25 mouse cellular contexts compared by ENCODE assay signal in the genomic region with DNA sequence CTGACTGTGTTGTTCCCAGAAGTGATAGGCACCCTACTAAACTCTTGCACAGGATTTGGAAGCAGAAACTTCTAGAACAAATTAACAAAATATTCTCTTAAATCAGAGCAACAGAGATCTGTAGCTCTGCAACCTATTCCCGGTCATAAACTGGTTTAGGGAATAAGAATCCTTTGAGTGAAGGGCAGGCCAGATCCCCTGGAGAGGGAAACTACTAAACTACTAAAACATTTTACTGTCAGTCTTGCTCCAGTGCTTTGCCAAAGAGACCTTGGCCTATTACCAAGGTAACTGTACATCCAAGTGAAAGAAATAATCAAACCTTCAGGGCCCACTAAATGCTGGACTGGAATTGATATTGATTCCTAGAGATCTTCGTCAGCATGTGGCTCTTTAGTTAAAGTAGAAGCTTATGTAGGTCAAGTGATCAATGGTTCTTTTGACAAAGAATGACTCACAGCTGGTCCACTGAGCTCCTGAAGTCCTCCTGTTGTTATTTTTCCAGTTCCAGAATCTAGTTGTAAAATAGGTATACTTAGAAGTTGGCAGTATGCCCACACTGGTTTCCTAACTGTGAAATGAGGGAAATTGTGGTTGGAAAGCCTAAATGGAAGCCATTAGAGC.
DNase-seq lines count a peak whose midpoint lies in the region; ATAC-seq lines count a peak whose summit lies in the region.
"Had no signal": no experiment of that assay in that cellular context is flagged by ENCODE, and none has a peak within 500 bp of the region (broad histone marks: within the 10 kb centered on the region; RNA-seq: fewer than 3 reads in every experiment).

No protein-coding gene starts in this region.

- H3K4me3 ChIP-seq in embryonic facial prominence, embryonic 14.5 days (ENCODE audit: low read depth, low read length), result no peak overlapping the region
- H3K4me3 ChIP-seq in embryonic facial prominence, embryonic 10.5 days, result no peak overlapping the region
- H3K4me3 ChIP-seq in limb, embryonic 13.5 days, result no peak overlapping the region
- no peak overlapping the region for H3K4me3 ChIP-seq in limb, embryonic 10.5 days
- H3K4me3 ChIP-seq: embryonic facial prominence, embryonic 12.5 days; erythroblast, embryonic 14.5 days; forebrain, embryonic 12.5 days; forebrain, embryonic 15.5 days; heart, adult 2 months; heart, embryonic 10.5 days; heart, embryonic 13.5 days; hindbrain, embryonic 13.5 days had no signal

- no peaks in the 10 kb centered on the region for H3K9me3 ChIP-seq in embryonic facial prominence, embryonic 14.5 days (ENCODE audit: control insufficient read depth, low read length)
- no peaks in the 10 kb centered on the region for H3K9me3 ChIP-seq in embryonic facial prominence, embryonic 10.5 days
- no peaks in the 10 kb centered on the region for H3K9me3 ChIP-seq in limb, embryonic 13.5 days
- no peaks in the 10 kb centered on the region for H3K9me3 ChIP-seq in limb, embryonic 10.5 days (replicated peaks)
- H3K9me3 ChIP-seq: embryonic facial prominence, embryonic 12.5 days; forebrain, embryonic 12.5 days; forebrain, embryonic 15.5 days; heart, embryonic 10.5 days; heart, embryonic 13.5 days; hindbrain, embryonic 13.5 days had no signal

- no peak for ATAC-seq in embryonic facial prominence, embryonic 14.5 days (ENCODE audit: low read depth)
- peak; percentile 85; the same call in 1 of the 2 replicates for ATAC-seq in limb, embryonic 13.5 days (ENCODE audit: low FRiP score, low read depth)
- ATAC-seq: forebrain, embryonic 15.5 days; hindbrain, postnatal 0 days; inflammation-experienced regulatory T-cells, adult 6 months; intestine, embryonic 16.5 days had no signal

- H3K27ac ChIP-seq in embryonic facial prominence, embryonic 14.5 days (replicated peaks; ENCODE audit: low read depth, low read length), result no peak overlapping the region
- H3K27ac ChIP-seq in embryonic facial prominence, embryonic 10.5 days (replicated peaks), result no peak overlapping the region
- H3K27ac ChIP-seq in limb, embryonic 13.5 days, result no peak overlapping the region
- no peak overlapping the region for H3K27ac ChIP-seq in limb, embryonic 10.5 days
- H3K27ac ChIP-seq: embryonic facial prominence, embryonic 12.5 days; forebrain, embryonic 12.5 days; forebrain, embryonic 15.5 days; heart, adult 2 months; heart, embryonic 10.5 days; heart, embryonic 13.5 days; hindbrain, embryonic 13.5 days; hindbrain, postnatal 0 days had no signal

- WGBS in embryonic facial prominence, embryonic 14.5 days, result 48% methylated on average over 2 of the region's 2 CpGs
- WGBS in embryonic facial prominence, embryonic 10.5 days, result 76% methylated on average over 2 of the region's 2 CpGs
- 51% methylated on average over 2 of the region's 2 CpGs for WGBS in limb, embryonic 13.5 days
- 82% methylated on average over 2 of the region's 2 CpGs for WGBS in limb, embryonic 10.5 days

- no peak overlapping the region for H3K4me2 ChIP-seq in embryonic facial prominence, embryonic 14.5 days (ENCODE audit: low read depth, low read length)
- H3K4me2 ChIP-seq in limb, embryonic 13.5 days (replicated peaks), result no peak overlapping the region
- H3K4me2 ChIP-seq: embryonic facial prominence, embryonic 12.5 days; forebrain, embryonic 12.5 days; forebrain, embryonic 15.5 days; heart, embryonic 13.5 days; hindbrain, embryonic 13.5 days had no signal

- H3K36me3 ChIP-seq in embryonic facial prominence, embryonic 14.5 days (ENCODE audit: control insufficient read depth, insufficient read depth, low read length), result no peaks in the 10 kb centered on the region
- no peaks in the 10 kb centered on the region for H3K36me3 ChIP-seq in embryonic facial prominence, embryonic 10.5 days (replicated peaks)
- no peaks in the 10 kb centered on the region for H3K36me3 ChIP-seq in limb, embryonic 13.5 days
- H3K36me3 ChIP-seq in limb, embryonic 10.5 days, result no peaks in the 10 kb centered on the region
- H3K36me3 ChIP-seq: embryonic facial prominence, embryonic 12.5 days; forebrain, embryonic 12.5 days; forebrain, embryonic 15.5 days; heart, embryonic 10.5 days; heart, embryonic 13.5 days; hindbrain, embryonic 13.5 days had no signal

- H3K9ac ChIP-seq in embryonic facial prominence, embryonic 14.5 days (ENCODE audit: low read depth, low read length), result no peak overlapping the region
- no peak overlapping the region for H3K9ac ChIP-seq in limb, embryonic 13.5 days
- H3K9ac ChIP-seq: embryonic facial prominence, embryonic 12.5 days; forebrain, embryonic 12.5 days; forebrain, embryonic 15.5 days; heart, embryonic 13.5 days; hindbrain, embryonic 13.5 days had no signal

- no peaks in the 10 kb centered on the region for H3K27me3 ChIP-seq in embryonic facial prominence, embryonic 14.5 days (replicated peaks; ENCODE audit: control insufficient read depth, insufficient read depth, low read length)
- H3K27me3 ChIP-seq in embryonic facial prominence, embryonic 10.5 days (replicated peaks; ENCODE audit: low read depth, poor library complexity, severe bottlenecking), result no peaks in the 10 kb centered on the region
- H3K27me3 ChIP-seq in limb, embryonic 13.5 days, result no peaks in the 10 kb centered on the region
- H3K27me3 ChIP-seq in limb, embryonic 10.5 days (ENCODE audit: low read depth, poor library complexity, severe bottlenecking), result no peaks in the 10 kb centered on the region
- H3K27me3 ChIP-seq: embryonic facial prominence, embryonic 12.5 days; forebrain, embryonic 12.5 days; forebrain, embryonic 15.5 days; heart, embryonic 13.5 days; hindbrain, embryonic 13.5 days had no signal

- peak; percentile 43 for DNase-seq in embryonic facial prominence, embryonic 14.5 days (ENCODE audit: low spot score)
- DNase-seq in embryonic facial prominence, embryonic 10.5 days (ENCODE audit: low spot score), result no peak
- DNase-seq in limb, embryonic 10.5 days (ENCODE audit: low spot score), result no peak
- DNase-seq in brain, adult 2 months (ENCODE audit: low read depth, low spot score), result peak; percentile 24
- DNase-seq in thymus, postnatal 36 days, result no peak
- DNase-seq: adrenal gland, adult 2 months; adrenal gland, postnatal 14 days; cerebellum, adult 11-12 months; cerebellum, adult 8-10 months; cerebellum, postnatal 10 days; cerebellum, postnatal 36 days; gastrocnemius, postnatal 36 days; heart, adult 2 months; heart, postnatal 14 days had no signal

- H3K4me1 ChIP-seq in embryonic facial prominence, embryonic 14.5 days (ENCODE audit: control insufficient read depth, insufficient read depth, low read length), result no peaks in the 10 kb centered on the region
- H3K4me1 ChIP-seq in embryonic facial prominence, embryonic 10.5 days, result no peaks in the 10 kb centered on the region
- peaks cover 7% of the 10 kb centered on the region; the same call in 1 of the 2 replicates for H3K4me1 ChIP-seq in limb, embryonic 13.5 days
- no peaks in the 10 kb centered on the region for H3K4me1 ChIP-seq in limb, embryonic 10.5 days
- H3K4me1 ChIP-seq: embryonic facial prominence, embryonic 12.5 days; forebrain, embryonic 12.5 days; forebrain, embryonic 15.5 days; heart, embryonic 10.5 days; heart, embryonic 13.5 days; hindbrain, embryonic 13.5 days had no signal

Comparison
In these comparisons a context has a peak if more than half of its experiments do, and no peak if none do; other contexts are left out.
1. DNase-seq: peak in embryonic facial prominence, embryonic 14.5 days (single experiment) and brain, adult 2 months (single experiment); none in embryonic facial prominence, embryonic 10.5 days (single experiment), limb, embryonic 10.5 days (single experiment) and thymus, postnatal 36 days (0 of 2).